Mouse (Mus musculus): ENCODE measurements around the gene Ogfr.
A peak's percentile ranks its signal among the peaks of the same experiment; 100 is the strongest.

DNA sequence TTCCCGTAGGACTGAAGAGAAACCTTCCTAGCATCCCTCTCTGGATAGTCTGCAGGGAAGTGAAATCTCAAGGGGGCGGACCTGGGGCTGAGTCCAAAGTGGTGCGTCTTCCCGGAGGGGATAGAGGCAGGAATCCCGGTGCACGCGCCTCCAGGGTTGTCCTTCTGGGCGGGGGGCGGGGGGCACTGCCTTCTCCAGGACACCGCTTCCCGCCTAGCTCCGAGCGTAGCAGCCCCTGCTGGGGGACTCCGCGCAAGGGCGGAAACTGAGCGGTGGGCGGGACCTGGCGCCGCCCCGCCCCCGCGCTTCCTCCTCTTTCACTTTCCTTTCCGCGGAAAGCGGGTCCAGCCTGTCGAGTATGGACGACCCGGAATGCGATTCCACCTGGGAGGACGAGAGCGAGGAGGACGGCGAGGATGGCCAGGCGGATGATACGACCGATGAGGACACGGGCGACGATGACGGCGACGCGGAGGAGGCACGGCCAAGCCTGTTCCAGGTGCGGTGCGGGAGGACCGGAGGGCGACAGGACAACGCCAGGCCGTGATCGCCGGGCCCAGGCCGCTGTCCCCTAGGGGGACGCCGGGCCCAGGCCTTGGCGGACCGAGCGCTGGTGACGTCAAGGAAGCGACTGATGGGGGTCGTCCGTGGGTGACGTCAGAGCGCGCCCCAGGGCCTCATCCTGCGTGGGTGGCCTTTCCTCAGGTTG, at the start of gene Ogfr:
- peak; percentile 49 for TF ChIP-seq CTCF (IDR thresholded peaks at IDR 0.05; ENCODE audit: low read depth)
- TF ChIP-seq EP300 (IDR thresholded peaks at IDR 0.05; ENCODE audit: low read depth): no peak
